Mouse (Mus musculus): ENCODE measurements around the gene Angel1. TPM values are rescaled to one million over a fixed set of nuclear protein-coding genes. Genes with fewer than 3 reads are reported as not detected.

Angel1 gene
- total RNA-seq, 1 experiment from 2014 or later = 1.7 TPM

Other genes with a start within 250 kb of the Angel1 start
- gene Vash1, start 47.8 kb downstream of the Angel1 start, total RNA-seq (2017) = 2.8 and 3.3 TPM in 2 replicates
- gene Lrrc74a, start 7.9 kb upstream of the Angel1 start, total RNA-seq (2017) = not detected in 2 replicates
- gene Irf2bpl, start 158.3 kb upstream of the Angel1 start, total RNA-seq (2017) = 4.2 and 5.6 TPM in 2 replicates
- gene Cipc, start 220.6 kb upstream of the Angel1 start, total RNA-seq (2017) = 17.6 and 24.0 TPM in 2 replicates